Mouse (Mus musculus) ES-Bruce4 (cell line): ENCODE results near the gene Paxx. TPM values are rescaled to one million over a fixed set of nuclear protein-coding genes. Genes with fewer than 3 reads are reported as not detected.

ENCODE experiments used
- H3K27ac ChIP-seq: 2 replicates; pipeline ENCODE4 v1.5.1; 2012; ENCODE audit warnings: low read length, inconsistent platforms; ENCODE audit not compliant: insufficient read depth
- H3K27me3 ChIP-seq: 2 replicates; pipeline ENCODE4 v1.6.1; 2012; ENCODE audit warnings: mild to moderate bottlenecking, low read length, inconsistent platforms; ENCODE audit not compliant: control insufficient read depth, poor library complexity, insufficient read depth, severe bottlenecking
- H3K36me3 ChIP-seq: 2 replicates; pipeline ENCODE4 v1.6.1; 2012; ENCODE audit warnings: inconsistent platforms, mild to moderate bottlenecking, low read length, moderate library complexity; ENCODE audit not compliant: control insufficient read depth, poor library complexity, insufficient read depth, severe bottlenecking
- H3K4me1 ChIP-seq: one replicate; pipeline ENCODE4 v1.8.1; 2011; ENCODE audit warnings: low read length; ENCODE audit not compliant: control insufficient read depth, insufficient read depth
- H3K4me3 ChIP-seq: 2 replicates; pipeline ENCODE4 v1.5.1; 2011; ENCODE audit warnings: low read depth, mild to moderate bottlenecking, low read length
- H3K9ac ChIP-seq: 2 replicates; pipeline ENCODE4 v1.6.1; 2012; ENCODE audit warnings: low read depth, mild to moderate bottlenecking, inconsistent platforms; ENCODE audit not compliant: poor library complexity, severe bottlenecking
- H3K9me3 ChIP-seq: replicated peaks from 2 replicates; pipeline ENCODE4 v1.6.1; 2012; ENCODE audit warnings: mild to moderate bottlenecking, low read length, inconsistent platforms; ENCODE audit not compliant: control insufficient read depth, poor library complexity, insufficient read depth, severe bottlenecking
- CTCF ChIP-seq: IDR thresholded peaks from one replicate; pipeline ENCODE4 v1.8.1; 2011; ENCODE audit warnings: low read depth, low read length
- EP300 ChIP-seq: IDR thresholded peaks from 2 replicates; pipeline ENCODE4 v1.6.1; 2011; ENCODE audit warnings: low read depth, low read length; ENCODE audit not compliant: insufficient read depth
- POLR2A ChIP-seq: IDR thresholded peaks from one replicate; pipeline ENCODE4 v1.8.1; 2011; ENCODE audit warnings: low read length; ENCODE audit not compliant: insufficient read depth
- polyA plus RNA-seq: library from polyadenylated mRNA; stranded (reverse); fragments of >200 nt; gene quantifications from 2 replicates; pipeline ENCODE4 v1.2.4, GENCODE M21; 2011; ENCODE audit warnings: low read depth; ENCODE audit not compliant: missing spikeins, insufficient read depth, insufficient read length

Paxx gene
- polyA plus RNA-seq, 1 experiment, result 3.7 TPM

DNA sequence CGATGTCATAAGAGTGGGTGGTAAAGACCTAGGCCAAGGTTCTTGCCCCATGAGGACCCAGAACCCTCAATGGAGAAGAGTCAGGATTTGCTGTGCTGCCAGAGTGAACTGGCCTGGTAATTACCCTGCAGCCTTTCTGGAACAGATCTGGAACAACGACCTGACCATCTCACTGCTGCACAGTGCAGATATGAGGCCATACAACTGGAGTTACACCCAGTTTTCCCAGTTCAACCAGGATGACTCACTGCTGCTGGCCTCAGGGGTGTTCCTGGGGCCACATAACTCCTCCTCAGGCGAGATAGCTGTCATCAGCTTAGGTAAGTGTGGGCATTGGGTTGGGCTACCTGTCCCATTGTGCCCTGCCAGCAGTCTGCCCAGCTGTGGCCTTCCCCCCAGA lies 41.8 kb upstream of the Paxx start:
- H3K27ac ChIP-seq, result no peak overlapping the region
- H3K9me3 ChIP-seq, result no peaks in the 10 kb centered on the region
- H3K4me3 ChIP-seq, result no peak overlapping the region
- H3K36me3 ChIP-seq, result no peaks in the 10 kb centered on the region
- no peaks in the 10 kb centered on the region for H3K27me3 ChIP-seq
- no peaks in the 10 kb centered on the region for H3K4me1 ChIP-seq
- H3K9ac ChIP-seq, result no peak overlapping the region
- TF ChIP-seq EP300 (no peak), CTCF (no peak), POLR2A (no peak)

DNA sequence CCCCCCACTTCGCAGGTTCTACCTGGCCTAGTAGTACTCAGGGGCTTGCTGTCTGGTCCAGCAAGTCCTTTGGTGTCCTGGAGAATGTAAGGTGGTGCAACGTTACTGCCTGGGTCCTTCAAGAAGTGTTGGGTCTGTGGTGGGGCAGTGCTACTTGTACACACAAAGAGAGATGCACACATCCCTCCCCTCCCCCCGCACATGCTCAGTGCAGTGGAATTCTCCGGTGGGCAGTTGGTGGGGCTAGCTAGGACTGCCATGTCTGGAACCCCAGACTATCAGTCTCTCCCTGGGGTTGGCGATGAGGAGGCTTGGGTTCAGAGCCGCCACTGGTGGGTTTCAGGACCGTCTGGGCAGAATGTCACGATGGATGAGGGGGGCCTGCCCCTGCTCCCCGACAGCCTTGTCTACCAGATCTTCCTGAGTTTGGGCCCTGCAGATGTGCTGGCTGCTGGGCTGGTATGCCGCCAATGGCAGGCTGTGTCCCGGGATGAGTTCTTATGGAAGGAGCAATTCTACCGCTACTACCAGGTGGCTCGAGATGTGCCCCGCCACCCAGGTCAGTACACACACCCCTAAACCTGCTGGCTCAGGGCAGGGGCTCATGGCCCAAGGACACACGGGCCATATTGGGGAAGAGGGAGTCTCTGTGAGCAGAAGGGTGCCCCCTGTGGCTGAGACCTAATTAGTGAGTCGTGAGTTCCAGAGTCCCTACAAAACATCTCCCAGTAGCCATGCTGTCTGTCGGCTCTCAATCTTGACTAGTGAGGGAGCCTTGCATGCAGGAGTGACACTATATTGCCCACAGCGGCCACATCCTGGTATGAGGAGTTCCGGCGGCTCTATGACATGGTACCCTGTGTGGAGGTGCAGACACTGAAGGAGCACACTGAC lies 40.9 kb upstream of the Paxx start, which contains the start of gene C8g:
TSS of gene C8g (minus strand) at position 127 of the 894 bp plus-strand sequence.
- Histone ChIP-seq H3K4me3 (peak within 1 kb of the TSS; percentile 88), H3K9me3 (no peaks in the 10 kb centered on the region), H3K4me1 (no peaks in the 10 kb centered on the region), H3K27me3 (no peaks in the 10 kb centered on the region), H3K9ac (peak within 1 kb of the TSS; percentile 67), H3K36me3 (no peaks in the 10 kb centered on the region), H3K27ac (no peak within 1 kb of the TSS)
- TF ChIP-seq POLR2A (no peak), EP300 (no peak), CTCF (peak; percentile 19)

GRCm38 (mm10) chr2:25500576-25501405 lies 39.9 kb upstream of the Paxx start, which contains the start of gene Fbxw5:
Gene Fbxw5 (plus strand): TSS chr2:25500750.
- H3K9ac ChIP-seq, result peak within 1 kb of the TSS; percentile 67
- H3K36me3 ChIP-seq, result no peaks in the 10 kb centered on the region
- H3K9me3 ChIP-seq, result no peaks in the 10 kb centered on the region
- no peaks in the 10 kb centered on the region for H3K27me3 ChIP-seq
- no peaks in the 10 kb centered on the region for H3K4me1 ChIP-seq
- H3K4me3 ChIP-seq, result peak within 1 kb of the TSS; percentile 88
- H3K27ac ChIP-seq, result no peak within 1 kb of the TSS
- TF ChIP-seq POLR2A (no peak), EP300 (no peak), CTCF (no peak)

DNA sequence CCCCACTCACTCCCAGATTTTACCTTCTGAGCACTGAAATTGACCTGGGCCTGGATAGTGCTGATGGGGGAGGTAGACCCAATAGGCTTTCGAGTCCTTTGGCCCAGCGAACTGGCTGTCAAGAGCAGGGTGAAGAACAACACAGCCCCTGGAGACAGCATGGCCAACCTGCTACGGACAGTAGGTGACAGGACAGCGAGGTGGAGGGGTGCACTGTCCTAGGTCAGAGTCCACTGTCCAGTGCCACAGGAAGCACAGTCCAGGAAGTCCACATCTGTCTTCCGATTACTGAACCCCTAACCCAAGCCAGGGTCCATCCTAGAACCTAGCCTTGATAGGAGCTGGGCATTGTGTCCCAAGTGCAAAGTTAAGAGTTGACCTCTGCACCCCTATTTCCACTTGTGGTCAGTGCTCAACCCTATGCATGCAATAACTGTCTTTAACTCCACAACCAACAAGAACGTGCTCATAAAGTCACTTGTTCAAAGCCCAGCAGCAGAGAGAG lies 39.2 kb upstream of the Paxx start:
- Histone ChIP-seq H3K27ac (no peak overlapping the region), H3K9ac (0 out of 2 replicates have a peak overlapping the region, but pooled peaks have one; percentile 3)

GRCm38 (mm10) chr2:25498622-25499478 lies 38.0 kb upstream of the Paxx start:
- Histone ChIP-seq H3K27me3 (no peaks in the 10 kb centered on the region), H3K4me3 (no peak overlapping the region), H3K36me3 (no peaks in the 10 kb centered on the region), H3K9ac (no peak overlapping the region), H3K4me1 (no peaks in the 10 kb centered on the region), H3K9me3 (no peaks in the 10 kb centered on the region), H3K27ac (no peak overlapping the region)
- TF ChIP-seq POLR2A, result no peak
- TF ChIP-seq CTCF, result peak; percentile 25

More for the DNA sequence above, 39.2 kb upstream of the Paxx start:
- H3K4me3 ChIP-seq, result peak overlapping the region; percentile 63
- H3K9me3 ChIP-seq, result no peaks in the 10 kb centered on the region
- H3K36me3 ChIP-seq, result no peaks in the 10 kb centered on the region
- H3K27me3 ChIP-seq, result no peaks in the 10 kb centered on the region
- TF ChIP-seq CTCF (no peak), POLR2A (no peak), EP300 (no peak)
- H3K4me1 ChIP-seq, result no peaks in the 10 kb centered on the region
